Mouse (Mus musculus) left cerebral cortex, adult 8-10 months (tissue): ENCODE results near the gene Cisd1. TPM values are rescaled to one million over a fixed set of nuclear protein-coding genes. Genes with fewer than 3 reads are reported as not detected.

Experiments used
- DNase-seq, 2 experiments: peaks; one replicate each; pipeline ENCODE4 v3.0.0; 2022; ENCODE audit warnings: low spot score in 2 of 2
- total RNA-seq, 4 experiments: library from RNA; stranded (reverse); gene quantifications; 2 replicates each; pipeline ENCODE4 v1.2.4; 2022

The Cisd1 gene
- total RNA-seq, 4 experiments from 2014 or later, result 121 to 129 (median 127) TPM

DNA sequence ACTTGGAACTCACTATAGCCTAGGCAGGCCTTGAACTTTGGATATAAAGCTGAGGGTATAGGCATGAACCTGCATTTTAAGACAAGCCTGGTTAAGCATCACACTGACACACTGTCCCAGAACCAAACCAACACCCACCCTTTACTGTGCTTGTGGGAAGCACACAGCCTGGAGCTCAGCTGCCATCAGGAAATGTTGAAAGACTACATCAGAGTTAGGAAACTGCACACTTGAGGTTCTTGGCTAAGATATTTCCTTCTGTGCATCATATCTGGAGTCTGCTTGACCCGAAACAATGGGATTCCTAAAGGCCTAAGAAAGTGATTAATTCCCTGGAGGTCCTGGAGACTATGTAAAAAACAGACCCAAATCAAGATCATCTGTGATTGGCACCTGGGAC, 4.5 kb upstream of the Cisd1 start:
- DNase-seq, result no peak

- no peak for DNase-seq
These were observed 4.0 kb upstream of the Cisd1 start for GRCm38 (mm10) chr10:71348637-71349280.

- DNase-seq, result peak; percentile 28 to 43
These were observed 3.3 kb upstream of the Cisd1 start for GRCm38 (mm10) chr10:71347964-71348636.

DNA sequence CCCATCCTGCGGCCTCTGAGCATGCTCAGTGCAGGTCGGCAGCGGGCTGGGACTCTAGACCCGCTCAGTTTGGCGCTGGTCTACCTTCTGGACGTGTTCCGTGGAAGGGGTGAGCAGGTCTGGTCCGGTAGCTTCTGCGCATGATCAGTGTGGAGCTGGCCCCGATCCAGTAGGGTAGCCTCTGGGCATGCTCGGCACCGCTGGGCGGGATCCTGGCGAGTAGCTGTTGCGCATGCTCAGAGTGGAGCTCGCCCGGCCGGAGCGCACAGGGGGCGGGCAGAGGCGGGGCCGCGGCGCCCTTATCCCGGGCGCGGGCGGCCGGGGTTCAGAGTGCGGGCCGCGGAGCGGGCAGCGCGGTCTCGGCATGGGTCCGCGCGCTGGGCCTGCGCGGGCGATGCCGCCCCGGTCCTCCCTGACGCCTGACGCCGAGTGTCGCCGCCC, 2.8 kb upstream of the Cisd1 start, which contains the start of gene Ipmk:
Gene Ipmk, plus strand, starts transcription at position 255 of the 441 bp plus-strand sequence.
- peak; percentile 98 to 99 for DNase-seq

GRCm38 (mm10) chr10:71346722-71347508, 2.2 kb upstream of the Cisd1 start:
- no peak for DNase-seq

- no peak for DNase-seq
These were observed 1.4 kb upstream of the Cisd1 start for GRCm38 (mm10) chr10:71346106-71346505.

DNA sequence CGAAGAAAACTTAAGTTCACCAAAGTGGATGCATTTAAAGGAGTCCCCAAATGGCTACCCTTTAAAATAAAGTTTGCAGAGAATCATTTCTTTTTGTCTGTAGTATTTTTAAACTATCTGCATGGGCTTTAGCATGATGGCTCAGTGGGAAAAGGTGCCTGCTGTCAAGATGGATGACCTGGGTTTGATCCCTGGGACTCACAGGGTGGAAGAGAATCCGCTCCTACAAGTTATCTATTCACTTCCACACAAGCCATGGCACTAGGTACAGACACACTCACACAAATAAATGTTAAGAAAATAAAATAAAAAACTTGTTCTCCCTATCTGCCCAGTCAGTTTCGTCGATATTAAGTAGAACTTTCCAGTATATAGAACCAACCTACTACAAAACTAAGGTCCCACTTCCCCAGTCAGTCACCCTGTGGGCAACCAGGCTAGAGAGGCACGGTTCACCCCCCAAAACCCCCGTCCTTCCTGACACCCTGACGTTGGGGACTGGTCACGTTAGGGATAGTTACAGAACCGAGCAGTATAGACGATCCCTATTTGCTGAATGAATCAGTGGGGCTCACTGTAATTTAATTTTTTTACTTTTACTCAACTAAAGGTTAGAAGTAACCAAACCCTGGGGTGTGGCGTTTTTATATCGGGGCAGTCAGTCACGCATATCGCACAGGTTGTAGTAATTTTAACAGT, 1.0 kb downstream of the Cisd1 start:
- DNase-seq, result no peak

GRCm38 (mm10) chr10:71343130-71343529, 1.6 kb downstream of the Cisd1 start:
- no peak for DNase-seq

DNA sequence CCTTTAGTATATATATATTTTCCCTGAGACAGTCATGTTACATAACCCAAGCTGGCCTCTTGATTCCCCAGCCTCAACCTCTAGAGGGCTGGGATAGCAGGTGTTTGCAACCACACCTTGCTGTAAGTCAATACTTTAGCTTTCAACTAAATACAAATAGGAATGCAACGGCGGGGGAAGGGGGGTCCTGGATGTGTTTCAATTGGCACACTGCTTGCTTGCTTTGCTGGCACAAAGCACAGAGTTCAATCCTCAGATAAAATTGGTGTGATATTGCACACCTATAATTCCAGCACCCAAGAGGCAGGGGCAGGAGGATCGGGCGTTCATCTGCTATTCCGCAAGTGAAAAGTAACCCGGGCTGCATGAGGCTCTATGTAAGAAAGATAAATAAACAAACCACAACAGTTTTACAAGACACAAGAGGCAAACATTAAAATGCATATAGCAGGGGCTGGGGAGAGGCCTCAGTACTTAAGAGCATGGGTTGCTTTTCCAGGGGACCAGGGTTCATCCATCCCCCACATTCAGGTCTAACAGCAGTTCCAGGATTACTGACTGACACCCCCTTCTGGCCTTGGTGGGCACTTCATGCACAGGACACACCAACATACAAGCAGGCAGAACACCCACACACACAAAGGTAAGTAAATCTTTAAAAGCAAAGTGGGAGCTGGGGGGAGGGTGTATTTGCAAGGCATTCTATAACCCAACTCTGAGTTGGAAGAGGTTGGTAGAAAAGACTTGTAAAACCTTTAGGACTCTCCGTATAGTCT, 2.5 kb downstream of the Cisd1 start:
- no peak for DNase-seq

DNA sequence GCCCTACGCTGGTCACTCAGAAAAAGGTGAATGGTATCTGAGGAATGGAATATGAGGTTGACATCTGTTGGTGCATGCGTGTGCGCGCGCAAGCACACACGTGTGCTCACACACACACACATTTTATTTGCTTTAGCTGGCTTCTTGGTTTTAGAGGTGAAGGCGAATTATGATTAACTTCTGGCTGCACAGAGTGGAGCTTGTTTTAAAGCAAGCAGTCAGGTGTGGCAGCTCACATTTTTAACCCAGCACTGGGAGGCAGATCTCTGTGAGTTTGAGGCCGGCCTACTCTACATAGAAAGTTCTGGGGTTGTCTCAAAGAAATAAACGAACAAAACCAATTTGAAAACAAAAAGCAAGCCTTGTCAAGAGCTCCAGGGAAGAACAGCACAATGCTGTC, 3.5 kb downstream of the Cisd1 start:
- DNase-seq, result no peak

- DNase-seq, result no peak
These were observed 4.6 kb downstream of the Cisd1 start for GRCm38 (mm10) chr10:71340195-71340594.

DNA sequence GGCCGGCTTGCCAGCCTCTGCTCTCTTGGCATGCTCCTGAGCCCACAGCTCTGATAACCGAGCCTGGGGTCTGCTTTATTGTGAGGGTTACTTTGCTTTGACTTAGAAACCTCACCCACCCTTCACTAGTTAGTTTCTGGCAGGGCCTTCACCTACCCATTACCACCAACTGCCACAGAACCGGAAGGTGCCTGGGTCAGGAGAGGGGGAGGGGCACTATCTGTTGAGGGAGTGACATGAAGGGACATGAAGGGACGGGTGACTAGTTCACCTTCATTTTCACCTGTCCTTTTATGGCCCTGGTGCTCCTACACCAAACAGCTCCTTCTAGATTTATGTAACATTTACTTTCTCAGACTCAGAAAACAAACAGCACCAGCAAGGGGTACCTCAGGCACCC, 5.3 kb downstream of the Cisd1 start:
- DNase-seq, result no peak

DNA sequence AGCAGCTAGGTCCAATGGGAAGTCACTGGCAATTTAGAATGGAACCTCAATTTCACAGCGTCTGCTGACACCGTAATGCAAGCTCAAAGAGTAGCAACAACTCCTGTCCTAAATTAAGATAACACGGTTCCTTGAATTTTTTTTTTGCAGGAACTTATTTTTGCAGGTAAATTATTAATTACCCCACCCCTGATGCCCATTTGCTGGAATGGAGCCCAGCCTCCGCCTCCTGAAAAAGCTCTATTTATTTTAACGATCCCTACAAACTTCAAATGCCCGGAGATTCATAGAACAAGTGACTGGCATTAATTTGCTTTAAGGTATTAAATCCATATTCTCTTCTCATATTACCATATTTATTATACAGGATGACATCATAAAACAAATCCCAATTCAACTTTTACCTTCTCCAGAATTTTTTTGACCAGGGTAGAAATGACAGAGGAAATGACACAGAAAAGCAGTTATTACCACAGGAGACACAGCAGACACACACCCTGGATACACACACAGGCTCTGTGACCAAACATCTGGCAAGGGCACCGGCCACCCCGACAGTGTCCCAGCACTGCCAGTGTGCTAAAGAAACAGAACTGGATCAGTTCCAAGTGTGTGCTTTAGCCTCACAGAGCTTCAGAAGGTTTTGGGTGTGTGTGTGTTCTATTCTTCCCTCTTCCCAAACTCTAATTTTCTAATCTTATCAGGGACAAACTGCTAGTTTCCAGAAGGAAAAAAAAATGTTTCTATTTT, 6.4 kb downstream of the Cisd1 start:
- no peak for DNase-seq

GRCm38 (mm10) chr10:71337733-71338132, 7.0 kb downstream of the Cisd1 start:
- DNase-seq, result no peak

- DNase-seq, result no peak
These were observed 11.9 kb downstream of the Cisd1 start for GRCm38 (mm10) chr10:71332859-71333258.

- DNase-seq, result no peak
These were observed 12.4 kb downstream of the Cisd1 start for GRCm38 (mm10) chr10:71332376-71332775.

- no peak for DNase-seq
These were observed 12.8 kb downstream of the Cisd1 start for GRCm38 (mm10) chr10:71331908-71332307.

DNA sequence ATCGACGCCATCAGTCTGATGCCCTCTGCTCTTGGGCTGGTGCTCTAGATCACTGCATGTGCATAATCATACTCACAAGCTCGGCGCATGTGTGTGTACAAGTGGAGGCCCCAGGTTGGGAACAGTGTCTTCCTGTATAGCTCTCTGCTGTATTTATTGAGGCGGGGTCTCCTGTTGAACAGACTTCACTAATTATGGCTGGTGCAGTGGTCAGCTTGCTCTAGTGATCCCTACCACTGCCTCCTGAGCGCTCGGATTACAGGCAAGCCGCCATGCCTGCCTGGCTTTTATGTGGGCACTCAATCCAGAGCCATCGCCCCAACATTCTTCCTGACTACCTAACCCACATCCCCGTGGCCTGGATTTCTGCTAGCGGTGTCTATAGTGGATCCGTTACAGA, 14.7 kb downstream of the Cisd1 start:
- no peak for DNase-seq

DNA sequence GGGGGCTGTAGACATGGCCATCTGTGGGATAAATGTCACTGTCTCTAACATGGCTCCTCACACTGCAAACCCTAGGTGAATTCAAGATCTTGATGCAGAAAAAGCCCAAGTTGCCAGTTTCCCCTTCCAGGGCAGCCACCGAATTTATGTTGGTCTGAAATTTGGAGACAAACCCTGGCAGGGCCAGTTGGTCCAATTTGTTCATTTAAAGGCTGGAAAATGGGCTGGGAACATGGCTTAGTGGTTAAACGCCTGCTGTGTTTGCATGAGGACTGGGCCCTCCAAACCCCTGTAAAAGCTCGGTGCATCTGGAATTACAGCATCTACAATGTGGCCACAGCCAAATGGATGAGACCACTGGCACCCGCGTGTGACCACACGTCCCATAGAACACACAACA, 15.5 kb downstream of the Cisd1 start:
- no peak for DNase-seq

- no peak for DNase-seq
These were observed 15.9 kb downstream of the Cisd1 start for GRCm38 (mm10) chr10:71328870-71329269.
